Mouse (Mus musculus) lung, embryonic 16.5 days (tissue): Measurements from ENCODE around the gene Frmd4a. TPM values are rescaled to one million over a fixed set of nuclear protein-coding genes. Genes with fewer than 3 reads are reported as not detected.
"Not testable (repeated sequence)": the region's sequence is repeated elsewhere in the genome, so short reads cannot be mapped to it uniquely, and the experiment has no call there.

Source experiments
- ATAC-seq: fragments of 200-750 bp; cut with Nextera tagmentation; 2 replicates; pipeline ENCODE4 v1.8.0; 2017; ENCODE audit warnings: low read depth, mild to moderate bottlenecking, moderate library complexity
- H3K27ac ChIP-seq: fragments of 300-500 bp; sonication (generic); 2 replicates; pipeline ENCODE4 v1.5.1; 2014; ENCODE audit warnings: mild to moderate bottlenecking, control low read depth, low read length
- H3K27me3 ChIP-seq: fragments of 300-500 bp; sonication (generic); 2 replicates; pipeline ENCODE4 v1.6.1; 2014; ENCODE audit warnings: low read depth, low read length, mixed read lengths; ENCODE audit not compliant: control insufficient read depth, insufficient read depth
- H3K36me3 ChIP-seq: fragments of 300-500 bp; sonication (generic); 2 replicates; pipeline ENCODE4 v1.6.1; 2014; ENCODE audit warnings: low read length; ENCODE audit not compliant: control insufficient read depth, insufficient read depth
- H3K4me1 ChIP-seq: fragments of 300-500 bp; sonication (generic); replicated peaks from 2 replicates; pipeline ENCODE4 v1.6.1; 2014; ENCODE audit warnings: low read length, mixed read lengths; ENCODE audit not compliant: control insufficient read depth, insufficient read depth
- H3K4me2 ChIP-seq: fragments of 300-500 bp; sonication (generic); 2 replicates; pipeline ENCODE4 v1.6.1; 2014; ENCODE audit warnings: low read depth, low read length, control low read depth
- H3K4me3 ChIP-seq: fragments of 300-500 bp; sonication (generic); 2 replicates; pipeline ENCODE4 v1.5.1; 2014; ENCODE audit warnings: mild to moderate bottlenecking, low read length, control low read depth
- H3K9ac ChIP-seq: fragments of 300-500 bp; sonication (generic); 2 replicates; pipeline ENCODE4 v1.6.1; 2014; ENCODE audit warnings: low read length, control low read depth
- H3K9me3 ChIP-seq: fragments of 300-500 bp; sonication (generic); 2 replicates; pipeline ENCODE4 v1.6.1; 2016; ENCODE audit warnings: low read length; ENCODE audit not compliant: control insufficient read depth
- WGBS: fragments of 180-500 bp; shearing (Covaris S2); extraction: QIAGEN DNeasy Blood & Tissue Kit; methylation state at CpG from one replicate; pipeline ENCODE4 v1.1.7; 2014; 5-methylcytosine and 5-hydroxymethylcytosine counted together
- polyA plus RNA-seq: library from polyadenylated mRNA; unstranded; fragments of >200 nt; fragmentation: Nextera tagmentation; extraction: Ambion mirVana; gene quantifications from 2 replicates; pipeline ENCODE4 v1.2.1, GENCODE M21; 2015

Gene Frmd4a
- polyA plus RNA-seq, 1 experiment from 2014 or later: 29.1 TPM

DNA sequence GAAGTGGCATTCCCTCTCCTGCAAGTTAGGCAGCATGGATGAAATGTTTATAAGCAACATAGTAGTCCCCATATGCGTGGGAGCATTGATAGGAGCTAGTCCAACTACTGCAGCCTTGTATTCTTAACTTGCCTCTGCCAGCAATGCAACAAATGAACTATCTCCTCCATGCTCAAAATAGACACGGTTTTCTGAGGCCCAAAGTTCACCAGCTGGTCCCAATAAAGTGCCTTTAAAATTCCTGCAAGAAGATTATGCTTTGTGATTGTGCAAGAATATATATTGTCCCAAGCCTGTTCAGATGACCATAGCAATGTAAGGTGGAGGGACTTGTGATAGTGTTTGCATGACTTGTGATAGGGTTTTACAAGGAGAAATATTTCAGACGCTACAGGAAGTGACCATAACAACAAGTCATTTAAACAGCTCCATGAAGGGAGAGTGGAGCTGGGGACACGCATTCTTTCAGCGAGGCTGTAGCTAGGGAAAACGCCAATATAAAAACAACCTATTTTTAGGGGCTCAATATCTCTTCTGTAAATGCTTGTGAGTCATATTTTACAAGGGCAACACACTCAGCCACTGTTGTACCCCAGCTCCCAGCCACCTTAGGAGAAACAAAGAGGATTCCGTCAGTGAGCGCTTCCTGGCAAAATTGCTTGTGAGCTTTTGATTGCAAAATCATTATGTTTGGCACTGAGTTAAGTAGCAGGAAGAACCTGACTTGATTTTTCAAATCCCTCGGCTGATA, 235.2 kb downstream of the Frmd4a start:
- Histone ChIP-seq H3K27me3 (no peaks in the 10 kb centered on the region), H3K9ac (no peak overlapping the region), H3K4me3 (no peak overlapping the region), H3K9me3 (no peaks in the 10 kb centered on the region), H3K4me2 (peak overlapping the region; percentile 19; the same call in 1 of the 2 replicates), H3K36me3 (no peaks in the 10 kb centered on the region), H3K4me1 (peaks cover 13% of the 10 kb centered on the region), H3K27ac (peak overlapping the region; percentile 47)
- ATAC-seq: peak; percentile 56
- WGBS: 32% methylated on average over 9 of the region's 9 CpGs

DNA sequence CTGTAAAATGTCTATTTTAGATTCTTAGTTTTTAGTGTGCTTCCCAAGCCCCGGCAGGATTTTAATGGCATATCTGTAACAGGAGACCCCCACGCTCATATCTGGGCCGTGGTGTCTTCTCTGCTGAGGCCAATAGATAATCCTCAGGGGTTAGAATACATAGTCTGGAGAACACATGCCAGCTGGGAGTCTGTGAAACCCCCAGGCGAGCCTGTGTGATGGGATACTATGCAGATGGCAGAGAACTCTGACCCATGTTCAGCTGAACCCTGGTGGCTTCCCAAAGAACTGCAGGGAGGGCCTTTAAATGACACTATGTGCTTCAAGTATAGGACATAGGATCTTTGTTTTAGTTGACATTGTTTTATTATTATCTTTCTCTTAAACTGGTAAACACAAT, 235.8 kb downstream of the Frmd4a start:
- 18% methylated on average over 4 of the region's 4 CpGs for WGBS
- peak; percentile 78 for ATAC-seq
- Histone ChIP-seq H3K9ac (no peak overlapping the region), H3K4me2 (peak overlapping the region; percentile 19; the same call in 1 of the 2 replicates), H3K9me3 (no peaks in the 10 kb centered on the region), H3K36me3 (no peaks in the 10 kb centered on the region), H3K27me3 (no peaks in the 10 kb centered on the region), H3K27ac (peak overlapping the region; percentile 47), H3K4me3 (no peak overlapping the region), H3K4me1 (peaks cover 13% of the 10 kb centered on the region)

DNA sequence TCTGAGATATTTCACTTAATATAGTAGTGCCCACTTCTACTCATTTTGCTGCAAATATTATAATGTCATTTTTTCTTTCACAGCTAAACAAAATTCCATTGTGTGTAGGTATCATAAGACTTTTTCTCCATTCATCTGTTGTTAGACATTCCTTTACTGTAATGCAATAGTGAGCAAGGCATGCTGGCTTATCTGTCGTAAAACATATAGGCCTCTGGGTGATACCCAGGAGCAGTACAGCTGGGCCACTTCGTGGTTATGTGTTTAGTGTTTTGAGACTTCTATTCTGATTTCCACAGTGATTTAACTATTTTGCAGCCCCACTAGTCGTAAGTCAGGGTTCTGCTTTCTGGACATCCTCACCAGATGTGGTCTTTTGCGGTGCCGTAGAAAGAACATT, 236.6 kb downstream of the Frmd4a start:
- no peak overlapping the region for H3K27ac ChIP-seq
- H3K4me2 ChIP-seq: no peak overlapping the region
- no peak overlapping the region for H3K9ac ChIP-seq
- no peaks in the 10 kb centered on the region for H3K36me3 ChIP-seq
- H3K4me1 ChIP-seq: peaks cover 13% of the 10 kb centered on the region
- H3K4me3 ChIP-seq: no peak overlapping the region
- no peak for ATAC-seq
- no peaks in the 10 kb centered on the region for H3K9me3 ChIP-seq
- H3K27me3 ChIP-seq: no peaks in the 10 kb centered on the region
- 76% methylated on average over 5 of the region's 5 CpGs for WGBS

DNA sequence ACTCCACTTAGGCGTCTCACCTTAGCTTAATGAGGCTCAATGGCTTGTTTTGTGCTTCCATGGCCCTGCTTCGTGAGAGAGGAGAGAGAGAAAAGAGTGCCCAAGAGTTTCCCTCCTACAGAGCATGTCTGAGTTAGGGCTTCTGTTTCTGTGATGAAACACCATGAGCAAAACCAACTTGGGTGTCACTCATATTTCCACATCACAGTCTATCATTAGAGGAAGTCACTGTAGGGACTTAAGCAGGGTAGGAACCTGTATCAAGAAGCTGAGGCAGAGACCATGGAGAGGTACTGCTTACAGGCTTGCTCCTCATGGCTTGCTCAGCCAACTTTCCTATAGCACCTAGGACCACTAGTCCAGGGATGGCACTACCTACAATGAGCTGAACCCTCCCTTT, 238.7 kb downstream of the Frmd4a start:
- ATAC-seq: no peak
- no peaks in the 10 kb centered on the region for H3K9me3 ChIP-seq
- no peak overlapping the region for H3K27ac ChIP-seq
- no peaks in the 10 kb centered on the region for H3K36me3 ChIP-seq
- no peak overlapping the region for H3K4me3 ChIP-seq
- peaks cover 13% of the 10 kb centered on the region for H3K4me1 ChIP-seq
- H3K27me3 ChIP-seq: no peaks in the 10 kb centered on the region
- H3K9ac ChIP-seq: no peak overlapping the region
- no peak overlapping the region for H3K4me2 ChIP-seq
- WGBS: 93% methylated on average over 2 of the region's 2 CpGs

DNA sequence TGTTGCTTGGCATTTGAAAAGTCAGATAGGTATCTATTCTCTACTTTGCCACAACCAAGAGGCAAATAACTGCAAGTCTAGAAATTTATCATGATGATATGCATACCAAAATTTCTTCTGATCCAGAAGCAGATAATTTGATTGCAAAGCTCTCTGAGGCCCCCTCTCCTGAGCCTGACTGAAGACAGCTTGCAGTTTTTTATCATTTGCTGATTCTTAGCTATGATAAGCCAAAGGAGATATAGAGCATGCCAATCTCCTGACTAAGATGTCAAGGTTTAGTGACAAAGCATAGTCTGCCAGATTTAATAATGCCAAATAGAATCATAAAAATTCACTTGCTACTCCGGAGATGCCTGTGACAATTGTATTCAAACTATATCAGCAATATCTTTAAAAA, 240.1 kb downstream of the Frmd4a start:
- no peak for ATAC-seq
- whole genome bisulfite sequencing: 84% methylated on average over 1 of the region's 1 CpGs

DNA sequence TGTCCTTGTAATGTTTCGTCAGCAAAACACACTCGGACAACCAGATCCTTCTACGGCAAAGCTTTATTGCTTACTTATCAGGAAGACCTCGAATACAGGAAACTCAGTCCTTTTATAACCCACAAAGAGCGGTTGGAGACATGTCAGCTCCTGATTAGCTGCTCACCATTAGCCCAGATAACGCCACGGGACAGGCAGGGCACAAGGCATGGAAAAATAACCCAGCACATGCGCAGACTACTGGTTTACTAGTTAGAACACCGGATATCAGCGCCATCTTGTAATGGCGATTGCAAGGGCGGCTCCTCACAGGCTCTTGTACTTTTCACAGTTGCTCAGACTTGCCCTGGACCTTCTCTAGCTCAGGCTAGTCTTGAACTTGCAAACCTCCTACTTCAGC, 241.3 kb downstream of the Frmd4a start:
- not testable (repeated sequence) for H3K4me1 ChIP-seq, ATAC-seq, H3K36me3 ChIP-seq, H3K9ac ChIP-seq, H3K4me3 ChIP-seq, H3K9me3 ChIP-seq, H3K4me2 ChIP-seq, H3K27me3 ChIP-seq, H3K27ac ChIP-seq
- 85% methylated on average over 12 of the region's 12 CpGs for WGBS

More for the DNA sequence above, 240.1 kb downstream of the Frmd4a start:
- Histone ChIP-seq H3K27ac (no peak overlapping the region), H3K27me3 (no peaks in the 10 kb centered on the region), H3K4me3 (no peak overlapping the region), H3K9ac (no peak overlapping the region), H3K4me2 (no peak overlapping the region), H3K9me3 (no peaks in the 10 kb centered on the region), H3K36me3 (no peaks in the 10 kb centered on the region), H3K4me1 (peaks cover 8% of the 10 kb centered on the region)

DNA sequence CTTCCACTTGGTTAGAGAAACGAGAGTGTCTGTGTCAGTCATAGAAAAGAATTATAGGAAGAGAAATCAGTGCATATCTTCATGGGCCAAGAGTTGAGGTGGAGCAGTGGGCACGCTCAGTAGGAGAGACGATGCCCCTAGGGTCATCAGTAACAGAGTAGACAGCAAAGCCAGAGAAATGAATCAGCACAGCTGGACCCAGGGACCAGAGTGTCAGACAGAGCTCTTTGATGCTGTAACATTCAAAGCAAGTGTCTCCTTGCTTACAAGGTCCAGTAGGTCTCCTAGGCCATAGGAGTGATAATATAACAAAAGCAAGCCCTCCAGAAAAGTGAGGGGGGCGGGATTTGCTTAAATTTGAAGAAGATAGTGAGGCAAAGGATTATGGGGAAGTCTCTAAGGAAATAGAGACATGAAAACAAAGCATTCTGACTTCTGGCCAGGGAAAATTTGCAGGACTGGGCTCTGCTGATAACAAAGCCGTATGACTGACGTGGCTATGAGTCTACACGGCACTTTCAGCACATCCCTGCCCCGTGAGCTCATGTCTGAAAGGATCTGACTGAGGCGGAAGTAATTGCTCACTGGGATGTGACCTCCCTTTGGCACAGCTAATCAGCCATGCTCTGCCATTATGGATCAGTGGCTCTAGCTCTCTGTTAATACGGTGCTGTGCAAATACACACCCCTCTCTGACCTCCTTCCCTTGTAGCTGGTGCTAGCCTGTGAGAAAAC, 243.0 kb downstream of the Frmd4a start:
- Histone ChIP-seq H3K9ac (no peak overlapping the region), H3K27ac (no peak overlapping the region), H3K4me1 (no peaks in the 10 kb centered on the region), H3K4me2 (no peak overlapping the region), H3K36me3 (no peaks in the 10 kb centered on the region), H3K27me3 (no peaks in the 10 kb centered on the region), H3K4me3 (no peak overlapping the region), H3K9me3 (no peaks in the 10 kb centered on the region)
- WGBS: 48% methylated on average over 10 of the region's 10 CpGs
- ATAC-seq: no peak

DNA sequence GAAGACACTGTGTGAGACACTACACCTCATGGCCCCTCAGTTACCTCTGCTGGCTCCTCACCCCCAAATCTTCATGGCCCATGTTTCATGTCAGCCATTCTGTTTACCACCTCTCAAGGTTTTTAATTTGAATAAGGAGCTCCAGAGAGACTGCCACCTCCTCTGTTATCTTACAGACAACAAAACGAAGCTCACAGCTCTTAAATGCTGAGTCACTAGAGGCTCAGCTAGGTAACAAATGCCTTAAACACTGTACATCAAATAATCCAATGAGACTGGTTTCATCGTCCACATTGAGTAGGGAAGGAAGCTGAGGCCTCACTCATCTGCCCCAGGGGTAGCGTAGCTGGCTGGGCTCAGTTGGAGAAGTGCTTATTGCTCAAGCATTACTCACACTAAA, 245.2 kb downstream of the Frmd4a start:
- H3K9ac ChIP-seq: no peak overlapping the region
- H3K4me3 ChIP-seq: no peak overlapping the region
- H3K27ac ChIP-seq: no peak overlapping the region
- no peak for ATAC-seq
- no peaks in the 10 kb centered on the region for H3K36me3 ChIP-seq
- H3K9me3 ChIP-seq: no peaks in the 10 kb centered on the region
- WGBS: 72% methylated on average over 3 of the region's 3 CpGs
- H3K27me3 ChIP-seq: no peaks in the 10 kb centered on the region
- H3K4me1 ChIP-seq: no peaks in the 10 kb centered on the region
- no peak overlapping the region for H3K4me2 ChIP-seq

DNA sequence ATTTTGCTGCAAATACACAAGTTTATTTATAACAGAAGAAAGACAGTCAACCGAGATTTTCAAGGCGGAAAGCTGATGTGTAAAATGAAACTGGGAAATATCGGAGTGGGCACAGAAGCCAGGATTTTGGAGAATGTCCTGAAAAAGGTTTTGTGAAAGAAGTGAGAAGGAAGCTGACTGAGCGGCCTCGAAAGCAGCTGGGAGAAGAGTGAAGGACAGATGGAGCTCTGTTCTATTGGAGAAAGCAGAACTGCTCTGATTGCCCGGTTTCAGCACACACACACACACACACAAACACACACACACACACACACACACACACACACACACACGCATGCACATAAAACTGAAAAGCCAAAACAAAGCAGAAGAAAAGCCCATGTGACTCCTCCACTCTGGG, 249.9 kb downstream of the Frmd4a start:
- H3K9ac ChIP-seq: no peak overlapping the region
- ATAC-seq: no peak
- H3K4me3 ChIP-seq: no peak overlapping the region
- H3K4me1 ChIP-seq: no peaks in the 10 kb centered on the region
- no peak overlapping the region for H3K27ac ChIP-seq
- no peaks in the 10 kb centered on the region for H3K36me3 ChIP-seq
- WGBS: 83% methylated on average over 7 of the region's 7 CpGs
- no peaks in the 10 kb centered on the region for H3K27me3 ChIP-seq
- no peak overlapping the region for H3K4me2 ChIP-seq
- H3K9me3 ChIP-seq: no peaks in the 10 kb centered on the region
